Mouse (Mus musculus): ENCODE measurements around the gene Gimap1.

- TF ChIP-seq EP300 (IDR thresholded peaks at IDR 0.05; ENCODE audit: low read depth) (no peak), CTCF (IDR thresholded peaks at IDR 0.05; ENCODE audit: low read depth) (no peak)
These were observed 40.6 kb upstream of the Gimap1 start for GRCm38 (mm10) chr6:48698066-48698856.
